Mouse (Mus musculus) spleen, adult 2 months (tissue): ENCODE data around the gene Grid2ip.

ENCODE experiments used
- CTCF ChIP-seq: fragments of 200-500 bp; IDR thresholded peaks from 2 replicates; pipeline ENCODE4 v1.5.1; 2011; ENCODE audit warnings: mild to moderate bottlenecking, inconsistent platforms; ENCODE audit not compliant: insufficient read depth, insufficient read length, insufficient replicate concordance; ENCODE audit errors: extremely low read depth
- POLR2A ChIP-seq: fragments of 200-500 bp; IDR thresholded peaks from 2 replicates; pipeline ENCODE4 v1.6.1; 2011; ENCODE audit warnings: low read depth, low read length, inconsistent platforms

DNA sequence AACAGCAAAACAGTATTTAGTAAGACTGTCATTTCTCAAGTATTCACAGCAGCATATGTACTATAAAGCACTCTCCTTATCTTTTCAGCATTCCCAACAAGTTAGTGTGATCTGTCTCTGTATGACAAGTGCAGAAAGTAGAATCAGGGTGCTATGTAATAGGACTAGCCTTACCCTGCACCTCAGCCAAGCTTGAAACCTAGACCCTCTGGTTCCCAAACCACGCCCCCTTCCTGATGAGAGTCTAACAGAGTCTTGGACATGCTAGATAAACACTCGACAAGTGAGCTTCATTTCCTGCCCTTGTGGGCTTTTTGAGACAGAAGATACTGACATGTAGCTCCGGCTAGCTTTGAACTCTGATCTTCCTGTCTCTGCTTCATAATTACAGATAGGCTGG, 52.1 kb downstream of the Grid2ip start:
- TF ChIP-seq POLR2A (no peak), CTCF (no peak)
